8 mouse cellular contexts compared by ENCODE assay signal in genomic region chrX:106186713-106187649, GRCm38 (mm10). TPM values are rescaled to one million over a fixed set of nuclear protein-coding genes. Genes with fewer than 3 reads are reported as not detected.
DNase-seq lines count a peak whose midpoint lies in the region; ATAC-seq lines count a peak whose summit lies in the region.

Gene Pgk1 (plus strand): TSS chrX:106187100.

- intact Hi-C loops in left cerebral cortex, postnatal 14 days (cut with DNase I), result no loop called here

- H3K27me3 ChIP-seq in intestine, embryonic 14.5 days (replicated peaks; ENCODE audit: control insufficient read depth, insufficient read depth, low read length), result no peaks in the 10 kb centered on the region

- H3K4me2 ChIP-seq in intestine, embryonic 14.5 days (ENCODE audit: low read length), result peak within 1 kb of the TSS; percentile 55

- ATAC-seq in intestine, embryonic 14.5 days (replicated peaks; ENCODE audit: low FRiP score, low TSS enrichment, low read depth), result peak; percentile 97

- no peaks in the 10 kb centered on the region for H3K9me3 ChIP-seq in intestine, embryonic 14.5 days (ENCODE audit: control insufficient read depth, low read length)

- H3K36me3 ChIP-seq in intestine, embryonic 14.5 days (ENCODE audit: control insufficient read depth, insufficient read depth, low read length), result 0 out of 2 replicates have a peak, but pooled peaks cover 4% of the 10 kb centered on the region

- DNase-seq in adrenal gland, adult 18-20 months (ENCODE audit: low spot score in 2 of 2), result peak; percentile 60 to 71
- DNase-seq in embryo, embryonic 11 days, result peak; percentile 94
- DNase-seq in gastrocnemius, postnatal 25 days, result peak; percentile 93
- peak; percentile 91 for DNase-seq in intestine, embryonic 14.5 days (ENCODE audit: low spot score)
- DNase-seq in left cerebral cortex, postnatal 14 days (ENCODE audit: low spot score in 2 of 2), result peak; percentile 92 to 94
- DNase-seq in mesoderm, embryonic 11.5 days (ENCODE audit: low read depth, low spot score), result peak; percentile 95
- DNase-seq in right cerebral cortex, postnatal 36 days (ENCODE audit: low spot score in 2 of 2), result peak; percentile 90 to 94
- DNase-seq in yolk sac, embryonic 10.5 days (ENCODE audit: low spot score), result peak; percentile 95

- peak within 1 kb of the TSS; percentile 63 for H3K4me3 ChIP-seq in intestine, embryonic 14.5 days (ENCODE audit: low read depth, low read length)

- peak within 1 kb of the TSS; percentile 83 for H3K27ac ChIP-seq in intestine, embryonic 14.5 days (ENCODE audit: low read depth)

- peak within 1 kb of the TSS; percentile 52 for H3K9ac ChIP-seq in intestine, embryonic 14.5 days (ENCODE audit: low read length)

- H3K4me1 ChIP-seq in intestine, embryonic 14.5 days (replicated peaks; ENCODE audit: control insufficient read depth, insufficient read depth, low read length), result no peaks in the 10 kb centered on the region

- 9% methylated on average over 45 of the region's 55 CpGs for WGBS in intestine, embryonic 14.5 days

RNA-seq across cellular contexts. Expression of gene Pgk1, which starts in this region (rescaled TPM):
- total RNA-seq in adrenal gland, adult 18-20 months (2021), result 100 to 1,000 TPM; 349 to 508 TPM
- total RNA-seq in gastrocnemius, postnatal 25 days (2021), result 1,000 to 10,000 TPM; 1,203 to 1,320 TPM
- 473 and 482 TPM in 2 replicates for polyA plus RNA-seq in intestine, embryonic 14.5 days (2014; fragmentation: Nextera tagmentation; extraction: Ambion mirVana)
- 100 to 1,000 TPM; 408 to 434 TPM for total RNA-seq in left cerebral cortex, postnatal 14 days (2021)

Comparison
In these comparisons a context has a peak if more than half of its experiments do, and no peak if none do; other contexts are left out.
1. Peak in every context shown above with its lines: DNase-seq, ATAC-seq, H3K4me3 ChIP-seq and H3K27ac ChIP-seq.